27 mouse cellular contexts compared by ENCODE assay signal in the genomic region with DNA sequence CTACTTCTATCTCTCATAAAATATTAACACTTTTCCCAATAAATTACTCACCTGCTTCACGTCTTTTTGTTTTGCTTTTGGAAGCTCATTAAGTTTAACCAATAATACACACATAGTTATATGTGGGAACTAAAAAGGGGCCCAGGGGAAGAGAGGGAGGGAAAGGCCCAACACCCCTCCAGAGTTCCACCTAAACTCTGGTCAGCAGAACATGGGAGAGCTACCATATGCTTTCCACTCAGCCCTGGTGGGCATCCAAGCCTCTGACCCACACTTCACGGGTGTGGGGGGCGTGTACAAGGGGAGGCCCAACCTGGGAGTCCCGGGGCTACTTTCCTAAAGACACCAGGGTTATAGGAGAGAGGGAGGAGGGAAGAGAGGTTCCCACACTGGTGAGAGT. TPM values are rescaled to one million over a fixed set of nuclear protein-coding genes. Genes with fewer than 3 reads are reported as not detected.
A peak's percentile ranks its signal among the peaks of the same experiment; 100 is the strongest.
DNase-seq lines count a peak whose midpoint lies in the region; ATAC-seq lines count a peak whose summit lies in the region.
"Had no signal": no experiment of that assay in that cellular context is flagged by ENCODE, and none has a peak within 500 bp of the region (broad histone marks: within the 10 kb centered on the region; RNA-seq: fewer than 3 reads in every experiment).

No protein-coding gene starts in this region.

- H3K4me2 ChIP-seq in limb, embryonic 11.5 days (ENCODE audit: low read depth, severe bottlenecking): no peak overlapping the region
- H3K4me2 ChIP-seq in limb, embryonic 13.5 days (replicated peaks): no peak overlapping the region
- H3K4me2 ChIP-seq: embryonic facial prominence, embryonic 12.5 days; forebrain, embryonic 13.5 days; forebrain, embryonic 15.5 days had no signal

- H3K4me3 ChIP-seq in limb, embryonic 10.5 days: no peak overlapping the region
- H3K4me3 ChIP-seq in limb, embryonic 11.5 days (ENCODE audit: low read depth, low read length): no peak overlapping the region
- H3K4me3 ChIP-seq in limb, embryonic 13.5 days: no peak overlapping the region
- H3K4me3 ChIP-seq: embryonic facial prominence, embryonic 10.5 days; embryonic facial prominence, embryonic 12.5 days; forebrain, embryonic 13.5 days; forebrain, embryonic 15.5 days had no signal

- 0 out of 2 replicates have a peak, but pooled peaks have one; percentile 35 for ATAC-seq in limb, embryonic 11.5 days (ENCODE audit: insufficient number of reproducible peaks, low FRiP score, low TSS enrichment, low read depth)
- ATAC-seq in limb, embryonic 13.5 days (ENCODE audit: low FRiP score, low read depth): peak; percentile 73
- ATAC-seq: activated CD4-positive, CD25-positive, alpha-beta regulatory T cell, adult 4 months; CD4-positive, CD25-positive, alpha-beta regulatory T cell, adult 4 months; forebrain, embryonic 13.5 days; forebrain, embryonic 15.5 days; Patski had no signal

- H3K36me3 ChIP-seq in limb, embryonic 10.5 days: no peaks in the 10 kb centered on the region
- H3K36me3 ChIP-seq in limb, embryonic 11.5 days (ENCODE audit: control insufficient read depth, insufficient read depth, low read length): no peaks in the 10 kb centered on the region
- H3K36me3 ChIP-seq in limb, embryonic 13.5 days: no peaks in the 10 kb centered on the region
- H3K36me3 ChIP-seq: embryonic facial prominence, embryonic 10.5 days; embryonic facial prominence, embryonic 12.5 days; forebrain, embryonic 15.5 days; G1E had no signal

- DNase-seq in limb, embryonic 10.5 days (ENCODE audit: low spot score): no peak
- DNase-seq in limb, embryonic 11.5 days (ENCODE audit: low spot score): no peak
- no peak for DNase-seq in left cerebral cortex, adult 8-10 months (ENCODE audit: low spot score in 2 of 2)
- no peak for DNase-seq in B cell, adult 2 months
- no peak for DNase-seq in spleen, postnatal 4 days (ENCODE audit: low spot score in 2 of 2)
- DNase-seq: adrenal gland, adult 8-10 months; adrenal gland, postnatal 14 days; adrenal gland, postnatal 36 days; cerebellum, adult 11-12 months; cerebellum, adult 2 months; cerebellum, adult 9-10 months; cerebellum, postnatal 10 days; cerebellum, postnatal 25 days had no signal

- no peaks in the 10 kb centered on the region for H3K27me3 ChIP-seq in limb, embryonic 10.5 days (ENCODE audit: low read depth, poor library complexity, severe bottlenecking)
- no peaks in the 10 kb centered on the region for H3K27me3 ChIP-seq in limb, embryonic 11.5 days (ENCODE audit: control insufficient read depth, insufficient read depth, low read length)
- no peaks in the 10 kb centered on the region for H3K27me3 ChIP-seq in limb, embryonic 13.5 days
- H3K27me3 ChIP-seq: CH12.LX; embryonic facial prominence, embryonic 12.5 days; forebrain, embryonic 13.5 days; forebrain, embryonic 15.5 days had no signal

- H3K9ac ChIP-seq in limb, embryonic 11.5 days (ENCODE audit: low read length): no peak overlapping the region
- H3K9ac ChIP-seq in limb, embryonic 13.5 days: no peak overlapping the region
- H3K9ac ChIP-seq: embryonic facial prominence, embryonic 12.5 days; forebrain, embryonic 13.5 days; forebrain, embryonic 15.5 days had no signal

- 0 out of 2 replicates have a peak, but pooled peaks cover 2% of the 10 kb centered on the region for H3K4me1 ChIP-seq in limb, embryonic 10.5 days
- no peaks in the 10 kb centered on the region for H3K4me1 ChIP-seq in limb, embryonic 11.5 days (ENCODE audit: control insufficient read depth, insufficient read depth, low read length)
- H3K4me1 ChIP-seq in limb, embryonic 13.5 days: peaks cover 16% of the 10 kb centered on the region
- H3K4me1 ChIP-seq: embryonic facial prominence, embryonic 10.5 days; embryonic facial prominence, embryonic 12.5 days; forebrain, embryonic 13.5 days; forebrain, embryonic 15.5 days had no signal

- no peaks in the 10 kb centered on the region for H3K9me3 ChIP-seq in limb, embryonic 10.5 days (replicated peaks)
- no peaks in the 10 kb centered on the region for H3K9me3 ChIP-seq in limb, embryonic 11.5 days (ENCODE audit: control insufficient read depth, low read length)
- H3K9me3 ChIP-seq in limb, embryonic 13.5 days: no peaks in the 10 kb centered on the region
- H3K9me3 ChIP-seq: embryonic facial prominence, embryonic 10.5 days; embryonic facial prominence, embryonic 12.5 days; forebrain, embryonic 13.5 days; forebrain, embryonic 15.5 days; G1E had no signal

- 69% methylated on average over 4 of the region's 4 CpGs for WGBS in limb, embryonic 10.5 days
- 45% methylated on average over 4 of the region's 4 CpGs for WGBS in limb, embryonic 11.5 days
- 23% methylated on average over 4 of the region's 4 CpGs for WGBS in limb, embryonic 13.5 days

- peak overlapping the region; percentile 40; the same call in 1 of the 2 replicates for H3K27ac ChIP-seq in limb, embryonic 10.5 days
- no peak overlapping the region for H3K27ac ChIP-seq in limb, embryonic 11.5 days (replicated peaks; ENCODE audit: low read depth, low read length)
- H3K27ac ChIP-seq in limb, embryonic 13.5 days: peak overlapping the region; percentile 55; the same call in 1 of the 2 replicates
- H3K27ac ChIP-seq: embryonic facial prominence, embryonic 10.5 days; embryonic facial prominence, embryonic 12.5 days; forebrain, embryonic 13.5 days; forebrain, embryonic 15.5 days had no signal

RNA-seq across cellular contexts. Expression of gene Esp1, which starts 4.8 kb away (rescaled TPM):
- not detected in 2 replicates for polyA plus RNA-seq in limb, embryonic 10.5 days (2016; fragmentation: Nextera tagmentation; extraction: Ambion mirVana)
- not detected in 2 replicates for polyA plus RNA-seq in limb, embryonic 11.5 days (2014; fragmentation: Nextera tagmentation; extraction: Ambion mirVana)
- polyA plus RNA-seq in limb, embryonic 13.5 days (2015; fragmentation: Nextera tagmentation; extraction: Ambion mirVana): not detected in 2 replicates
- not detected for total RNA-seq in left cerebral cortex, adult 8-10 months (2022)
- total RNA-seq: adrenal gland, adult 18-20 months; adrenal gland, adult 8-10 months; adrenal gland, postnatal 14 days; adrenal gland, postnatal 36 days; CH12.LX; G1E had no signal
- polyA plus RNA-seq: activated CD4-positive, CD25-positive, alpha-beta regulatory T cell, adult 4 months; CD4-positive, CD25-positive, alpha-beta regulatory T cell, adult 4 months; cerebellum, adult 2 months; cortical plate, adult 2 months; embryonic facial prominence, embryonic 10.5 days; embryonic facial prominence, embryonic 12.5 days; embryonic facial prominence, embryonic 14.5 days; forebrain, embryonic 11.5 days; forebrain, embryonic 13.5 days; forebrain, embryonic 15.5 days; G1E; Patski had no signal
